Mouse (Mus musculus): ENCODE results near the gene Krtap1-4. TPM values are rescaled to one million over a fixed set of nuclear protein-coding genes. Genes with fewer than 3 reads are reported as not detected.

Krtap1-4 gene
- polyA plus RNA-seq, 1 experiment from 2014 or later: not detected

DNA sequence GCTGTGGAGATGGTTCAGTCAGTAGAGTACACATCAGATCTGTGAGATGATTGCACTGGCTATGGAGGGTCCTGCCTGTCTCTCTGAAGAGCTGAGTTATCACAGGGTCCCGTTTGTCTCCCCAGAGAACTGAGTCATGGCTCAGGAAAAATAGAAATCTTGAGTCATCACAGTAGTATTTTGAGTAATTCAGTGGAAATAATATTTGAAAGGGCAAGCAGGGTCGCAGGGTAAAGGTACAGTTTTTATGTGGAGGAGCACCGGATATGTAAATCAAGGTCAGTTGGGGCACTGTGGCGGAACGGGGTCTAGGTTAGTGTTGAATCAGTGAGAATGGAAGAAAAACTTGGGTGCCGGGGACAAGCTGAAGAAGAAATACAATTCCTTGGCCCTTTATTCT lies 20.9 kb downstream of the Krtap1-4 start:
- Histone ChIP-seq H3K9ac (ENCODE audit: low read length) (no peak overlapping the region), H3K4me2 (ENCODE audit: low read depth, severe bottlenecking) (no peak overlapping the region), H3K27me3 (ENCODE audit: control insufficient read depth, insufficient read depth, low read length) (no peaks in the 10 kb centered on the region), H3K9me3 (ENCODE audit: control insufficient read depth, low read length) (no peaks in the 10 kb centered on the region), H3K4me3 (ENCODE audit: low read depth, low read length) (no peak overlapping the region), H3K36me3 (ENCODE audit: control insufficient read depth, insufficient read depth, low read length) (no peaks in the 10 kb centered on the region), H3K27ac (replicated peaks; ENCODE audit: low read depth, low read length) (no peak overlapping the region), H3K4me1 (ENCODE audit: control insufficient read depth, insufficient read depth, low read length) (no peaks in the 10 kb centered on the region)
- no peak for ATAC-seq (ENCODE audit: insufficient number of reproducible peaks, low FRiP score, low TSS enrichment, low read depth)
- WGBS: 81% methylated on average over 6 of the region's 6 CpGs
- DNase-seq (ENCODE audit: low spot score): no peak

GRCm38 (mm10) chr11:99559366-99559765 lies 24.1 kb downstream of the Krtap1-4 start, which contains the start of gene Gm11939:
Gene Gm11939, minus strand, starts transcription at chr11:99559466.
- no peak for ATAC-seq (ENCODE audit: insufficient number of reproducible peaks, low FRiP score, low TSS enrichment, low read depth)

DNA sequence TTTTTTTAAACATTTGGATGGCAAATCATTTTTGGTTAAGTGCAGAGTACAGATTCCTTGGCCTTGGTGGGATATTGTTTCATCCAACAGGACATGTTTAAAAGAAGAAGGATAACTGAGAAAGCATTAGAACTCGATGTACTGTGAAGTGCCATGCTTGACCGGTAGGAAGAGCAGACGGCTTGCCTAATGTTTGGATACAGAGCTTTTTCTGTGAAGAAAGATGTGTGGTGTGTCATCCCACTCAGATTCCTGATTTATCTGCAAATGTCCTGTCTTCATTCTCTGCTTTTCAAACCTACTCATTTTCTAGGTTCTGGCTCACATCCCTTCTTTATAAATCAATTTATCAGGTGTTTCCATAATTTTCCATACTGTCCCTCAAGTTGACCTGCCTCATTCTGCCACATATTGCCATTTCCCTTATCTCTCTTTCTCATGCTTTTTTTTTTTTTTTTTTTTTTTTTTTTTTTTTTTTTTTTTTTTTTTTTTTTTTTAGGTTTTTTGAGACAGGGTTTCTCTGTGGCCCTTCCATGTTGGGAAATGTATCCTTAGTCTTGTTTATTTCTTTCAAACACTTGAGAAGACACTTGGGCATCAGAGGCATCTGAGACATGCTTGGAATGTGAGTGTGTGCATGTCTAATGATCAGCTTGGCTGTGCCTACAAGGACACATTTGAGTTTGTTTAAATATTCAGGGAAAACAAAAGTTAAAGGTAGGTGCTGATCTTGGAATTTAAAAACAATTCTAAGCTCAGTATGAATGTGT lies 25.3 kb downstream of the Krtap1-4 start:
- ATAC-seq (ENCODE audit: insufficient number of reproducible peaks, low FRiP score, low TSS enrichment, low read depth): no peak
- no peak overlapping the region for H3K27ac ChIP-seq (replicated peaks; ENCODE audit: low read depth, low read length)
- no peak for DNase-seq (ENCODE audit: low spot score)
- H3K4me2 ChIP-seq (ENCODE audit: low read depth, severe bottlenecking): no peak overlapping the region
- no peaks in the 10 kb centered on the region for H3K9me3 ChIP-seq (ENCODE audit: control insufficient read depth, low read length)
- H3K4me3 ChIP-seq (ENCODE audit: low read depth, low read length): no peak overlapping the region
- 91% methylated on average over 3 of the region's 3 CpGs for WGBS
- H3K4me1 ChIP-seq (ENCODE audit: control insufficient read depth, insufficient read depth, low read length): no peaks in the 10 kb centered on the region
- H3K36me3 ChIP-seq (ENCODE audit: control insufficient read depth, insufficient read depth, low read length): no peaks in the 10 kb centered on the region
- no peak overlapping the region for H3K9ac ChIP-seq (ENCODE audit: low read length)
- H3K27me3 ChIP-seq (ENCODE audit: control insufficient read depth, insufficient read depth, low read length): no peaks in the 10 kb centered on the region

More at GRCm38 (mm10) chr11:99559366-99559765, 24.1 kb downstream of the Krtap1-4 start, which contains the start of gene Gm11939:
- no peak for DNase-seq (ENCODE audit: low spot score)
- Histone ChIP-seq H3K4me2 (ENCODE audit: low read depth, severe bottlenecking) (no peak within 1 kb of the TSS), H3K9me3 (ENCODE audit: control insufficient read depth, low read length) (no peaks in the 10 kb centered on the region), H3K27me3 (ENCODE audit: control insufficient read depth, insufficient read depth, low read length) (no peaks in the 10 kb centered on the region), H3K4me3 (ENCODE audit: low read depth, low read length) (no peak within 1 kb of the TSS), H3K36me3 (ENCODE audit: control insufficient read depth, insufficient read depth, low read length) (no peaks in the 10 kb centered on the region), H3K27ac (replicated peaks; ENCODE audit: low read depth, low read length) (no peak within 1 kb of the TSS), H3K9ac (ENCODE audit: low read length) (no peak within 1 kb of the TSS), H3K4me1 (ENCODE audit: control insufficient read depth, insufficient read depth, low read length) (no peaks in the 10 kb centered on the region)
- WGBS: 93% methylated on average over 9 of the region's 9 CpGs

DNA sequence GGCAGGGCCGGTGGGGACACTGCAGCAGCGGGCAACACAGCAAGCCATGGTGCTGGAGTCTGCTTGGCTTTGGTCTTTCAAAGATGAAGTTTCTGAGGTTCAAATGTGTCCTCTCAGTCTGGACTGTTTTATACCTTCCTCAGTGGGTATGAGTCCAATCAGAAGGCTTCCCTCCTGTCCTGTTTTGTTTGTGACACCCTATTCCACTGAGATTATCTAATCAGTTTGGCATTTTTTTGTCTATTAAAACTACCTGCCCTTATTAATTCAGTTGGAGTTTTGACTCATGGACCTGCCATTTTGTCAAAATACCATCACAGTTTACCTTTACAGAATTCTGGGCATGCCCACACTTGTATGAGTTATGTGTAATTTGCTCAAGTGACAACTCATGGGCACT lies 26.7 kb downstream of the Krtap1-4 start, which contains the start of gene Krtap3-2:
TSS of gene Krtap3-2 (minus strand) at position 101 of the 400 bp plus-strand sequence.
- no peak within 1 kb of the TSS for H3K4me3 ChIP-seq (ENCODE audit: low read depth, low read length)
- no peaks in the 10 kb centered on the region for H3K4me1 ChIP-seq (ENCODE audit: control insufficient read depth, insufficient read depth, low read length)
- no peaks in the 10 kb centered on the region for H3K27me3 ChIP-seq (ENCODE audit: control insufficient read depth, insufficient read depth, low read length)
- WGBS: 75% methylated on average over 2 of the region's 2 CpGs
- H3K9me3 ChIP-seq (ENCODE audit: control insufficient read depth, low read length): no peaks in the 10 kb centered on the region
- H3K36me3 ChIP-seq (ENCODE audit: control insufficient read depth, insufficient read depth, low read length): no peaks in the 10 kb centered on the region
- no peak for DNase-seq (ENCODE audit: low spot score)
- no peak within 1 kb of the TSS for H3K4me2 ChIP-seq (ENCODE audit: low read depth, severe bottlenecking)
- H3K9ac ChIP-seq (ENCODE audit: low read length): no peak within 1 kb of the TSS
- no peak for ATAC-seq (ENCODE audit: insufficient number of reproducible peaks, low FRiP score, low TSS enrichment, low read depth)
- H3K27ac ChIP-seq (replicated peaks; ENCODE audit: low read depth, low read length): no peak within 1 kb of the TSS

DNA sequence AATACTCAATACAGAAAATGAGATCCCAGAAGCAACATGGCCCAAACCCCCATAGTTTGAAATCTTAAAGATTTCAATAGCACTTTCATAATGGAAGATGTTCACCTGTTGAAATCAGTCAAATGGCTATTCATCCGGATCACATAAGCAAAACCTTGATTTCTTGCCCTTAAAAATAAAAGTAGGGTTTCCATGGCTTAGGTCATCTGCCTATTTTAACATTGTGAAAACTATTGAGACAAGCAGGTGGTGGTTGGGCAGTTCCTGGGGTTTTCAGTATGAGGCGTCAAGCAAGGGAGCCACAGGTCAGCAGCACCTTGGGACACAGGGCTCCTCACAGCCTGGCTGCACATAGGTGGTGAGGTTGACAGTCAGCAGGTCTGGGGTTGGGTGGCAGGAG lies 27.3 kb downstream of the Krtap1-4 start:
- H3K27ac ChIP-seq (replicated peaks; ENCODE audit: low read depth, low read length): no peak overlapping the region
- H3K4me1 ChIP-seq (ENCODE audit: control insufficient read depth, insufficient read depth, low read length): no peaks in the 10 kb centered on the region
- H3K9ac ChIP-seq (ENCODE audit: low read length): no peak overlapping the region
- WGBS: 83% methylated on average over 2 of the region's 2 CpGs
- no peaks in the 10 kb centered on the region for H3K9me3 ChIP-seq (ENCODE audit: control insufficient read depth, low read length)
- no peaks in the 10 kb centered on the region for H3K27me3 ChIP-seq (ENCODE audit: control insufficient read depth, insufficient read depth, low read length)
- no peak for DNase-seq (ENCODE audit: low spot score)
- no peak overlapping the region for H3K4me2 ChIP-seq (ENCODE audit: low read depth, severe bottlenecking)
- H3K36me3 ChIP-seq (ENCODE audit: control insufficient read depth, insufficient read depth, low read length): no peaks in the 10 kb centered on the region
- no peak overlapping the region for H3K4me3 ChIP-seq (ENCODE audit: low read depth, low read length)
- ATAC-seq (ENCODE audit: insufficient number of reproducible peaks, low FRiP score, low TSS enrichment, low read depth): no peak

GRCm38 (mm10) chr11:99550765-99551164 lies 32.7 kb downstream of the Krtap1-4 start, which contains the start of gene Krtap3-3:
Gene Krtap3-3, minus strand, starts transcription at chr11:99550865.
- H3K27ac ChIP-seq (replicated peaks; ENCODE audit: low read depth, low read length): no peak within 1 kb of the TSS
- DNase-seq (ENCODE audit: low spot score): no peak
- H3K9me3 ChIP-seq (ENCODE audit: control insufficient read depth, low read length): no peaks in the 10 kb centered on the region
- no peak for ATAC-seq (ENCODE audit: insufficient number of reproducible peaks, low FRiP score, low TSS enrichment, low read depth)
- no peaks in the 10 kb centered on the region for H3K36me3 ChIP-seq (ENCODE audit: control insufficient read depth, insufficient read depth, low read length)
- H3K4me1 ChIP-seq (ENCODE audit: control insufficient read depth, insufficient read depth, low read length): no peaks in the 10 kb centered on the region
- no peaks in the 10 kb centered on the region for H3K27me3 ChIP-seq (ENCODE audit: control insufficient read depth, insufficient read depth, low read length)
- H3K4me3 ChIP-seq (ENCODE audit: low read depth, low read length): no peak within 1 kb of the TSS
- H3K9ac ChIP-seq (ENCODE audit: low read length): no peak within 1 kb of the TSS
- 62% methylated on average over 4 of the region's 4 CpGs for WGBS
- H3K4me2 ChIP-seq (ENCODE audit: low read depth, severe bottlenecking): no peak within 1 kb of the TSS

GRCm38 (mm10) chr11:99547892-99548291 lies 35.6 kb downstream of the Krtap1-4 start:
- Histone ChIP-seq H3K36me3 (ENCODE audit: control insufficient read depth, insufficient read depth, low read length) (no peaks in the 10 kb centered on the region), H3K27me3 (ENCODE audit: control insufficient read depth, insufficient read depth, low read length) (no peaks in the 10 kb centered on the region), H3K27ac (replicated peaks; ENCODE audit: low read depth, low read length) (no peak overlapping the region), H3K4me1 (ENCODE audit: control insufficient read depth, insufficient read depth, low read length) (no peaks in the 10 kb centered on the region), H3K4me2 (ENCODE audit: low read depth, severe bottlenecking) (no peak overlapping the region), H3K9ac (ENCODE audit: low read length) (no peak overlapping the region), H3K9me3 (ENCODE audit: control insufficient read depth, low read length) (no peaks in the 10 kb centered on the region), H3K4me3 (ENCODE audit: low read depth, low read length) (no peak overlapping the region)
- DNase-seq (ENCODE audit: low spot score) (no peak), ATAC-seq (ENCODE audit: insufficient number of reproducible peaks, low FRiP score, low TSS enrichment, low read depth) (no peak)

- H3K27me3 ChIP-seq (ENCODE audit: control insufficient read depth, insufficient read depth, low read length): no peaks in the 10 kb centered on the region
- H3K4me3 ChIP-seq (ENCODE audit: low read depth, low read length): no peak overlapping the region
- no peaks in the 10 kb centered on the region for H3K4me1 ChIP-seq (ENCODE audit: control insufficient read depth, insufficient read depth, low read length)
- 90% methylated on average over 9 of the region's 9 CpGs for WGBS
- DNase-seq (ENCODE audit: low spot score): no peak
- ATAC-seq (ENCODE audit: insufficient number of reproducible peaks, low FRiP score, low TSS enrichment, low read depth): no peak
- H3K4me2 ChIP-seq (ENCODE audit: low read depth, severe bottlenecking): no peak overlapping the region
- H3K27ac ChIP-seq (replicated peaks; ENCODE audit: low read depth, low read length): no peak overlapping the region
- H3K36me3 ChIP-seq (ENCODE audit: control insufficient read depth, insufficient read depth, low read length): no peaks in the 10 kb centered on the region
- H3K9ac ChIP-seq (ENCODE audit: low read length): no peak overlapping the region
- no peaks in the 10 kb centered on the region for H3K9me3 ChIP-seq (ENCODE audit: control insufficient read depth, low read length)
These were observed 43.7 kb downstream of the Krtap1-4 start for GRCm38 (mm10) chr11:99539721-99540120.

Measured in limb, embryonic 11.5 days (tissue).